Mouse (Mus musculus): Measurements from ENCODE around the gene Mios. TPM values are rescaled to one million over a fixed set of nuclear protein-coding genes. Genes with fewer than 3 reads are reported as not detected.

Mios gene
- total RNA-seq, 4 experiments from 2014 or later = 17.6 to 19.0 (median 18.3) TPM

- no peak for DNase-seq (ENCODE audit: low spot score in 2 of 2)
These were observed 67.4 kb downstream of the Mios start for GRCm38 (mm10) chr6:8276431-8276830.

DNA sequence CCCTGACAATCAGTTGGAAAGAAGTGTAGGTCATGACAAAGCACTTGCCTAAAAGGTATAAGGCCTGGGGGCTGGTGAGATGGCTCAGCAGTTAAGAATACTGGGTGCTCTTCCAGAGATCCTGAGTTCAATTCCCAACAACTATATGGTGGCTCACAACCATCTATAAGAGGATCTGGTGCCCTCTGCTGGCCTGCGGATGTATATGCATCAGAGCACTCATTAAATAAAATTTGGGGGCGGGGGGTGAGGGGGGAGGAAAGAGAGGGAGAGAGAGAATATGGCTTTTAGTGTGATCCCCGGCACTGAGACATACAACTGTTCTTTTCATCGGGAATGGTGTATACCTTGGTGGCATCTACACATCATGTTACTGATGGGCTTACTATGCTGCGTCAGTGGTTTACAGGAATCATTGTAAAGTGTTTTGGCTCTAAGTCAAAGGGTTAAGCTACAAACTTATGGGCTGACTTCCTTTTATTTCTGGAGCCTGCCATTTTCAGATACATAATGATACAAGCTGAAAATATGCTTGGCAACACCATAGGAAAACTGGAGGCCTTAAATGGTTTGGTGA lies 69.5 kb downstream of the Mios start:
- no peak for DNase-seq (ENCODE audit: low spot score in 2 of 2)

DNA sequence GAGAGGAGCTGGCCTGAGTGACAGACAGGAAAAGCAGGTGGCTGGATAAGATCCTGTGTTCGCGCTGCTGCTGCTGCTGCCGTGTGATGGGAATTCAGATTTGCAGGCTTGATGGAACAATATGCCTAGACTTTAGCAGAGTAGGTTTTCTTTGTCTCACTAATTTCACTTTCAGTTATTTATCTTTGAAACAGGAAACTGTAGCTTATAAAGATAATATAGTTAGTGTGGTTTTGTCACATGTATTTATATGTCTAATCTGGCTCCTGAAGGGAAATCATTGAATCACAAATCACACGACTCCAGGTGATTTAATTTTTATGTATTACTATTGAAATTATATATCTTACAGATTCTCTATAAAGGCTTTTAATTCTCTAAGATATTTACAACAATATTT lies 74.2 kb downstream of the Mios start:
- DNase-seq (ENCODE audit: low spot score in 2 of 2) = no peak

DNA sequence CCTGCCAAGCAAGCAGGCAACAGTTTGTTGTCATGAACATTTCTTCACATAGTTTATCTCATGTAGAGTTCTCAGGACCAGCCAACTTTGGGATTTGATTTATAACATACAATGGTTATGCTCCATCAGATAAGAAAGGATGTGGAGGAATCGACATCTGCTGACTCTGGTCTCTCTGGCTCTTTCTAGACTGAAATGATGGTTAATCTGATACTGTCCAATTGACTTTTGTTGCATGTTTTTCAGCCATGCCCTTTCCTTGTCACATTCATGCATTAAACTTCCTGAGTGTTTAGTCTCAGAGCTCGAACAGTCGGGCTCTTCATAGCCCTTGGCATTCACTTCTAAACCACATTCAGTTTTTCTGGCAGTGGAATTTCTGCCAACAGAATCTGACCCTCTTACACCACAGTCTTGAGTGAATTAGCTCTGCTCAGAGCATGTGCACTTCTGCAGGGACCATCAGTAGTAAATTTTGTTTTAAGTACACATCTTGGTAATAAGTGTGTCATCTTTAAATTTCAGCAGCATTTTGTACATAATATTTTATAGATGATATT lies 76.5 kb downstream of the Mios start:
- DNase-seq (ENCODE audit: low spot score in 2 of 2) = no peak

Other genes with a start within 250 kb of the Mios start
- under 1 TPM in 3 of 4 experiments, not detected in 1; 0.07 to 0.36 (median 0.11) TPM for gene Col28a1, start 16.6 kb upstream of the Mios start, total RNA-seq (2022)
- 10 to 100 TPM in 3 of 4 experiments, 1 to 10 TPM in 1; 8.7 to 12.4 (median 10.6) TPM for gene Rpa3, start 50.0 kb downstream of the Mios start, total RNA-seq (2022)
- gene Umad1, start 50.1 kb downstream of the Mios start, total RNA-seq (2022) = 10 to 100 TPM; 11.0 to 19.0 (median 14.3) TPM
- under 1 TPM in 2 of 4 experiments, not detected in 2; 0.44 to 0.61 TPM for gene Gm45062, start 50.2 kb downstream of the Mios start, total RNA-seq (2022)